In the genomic region with DNA sequence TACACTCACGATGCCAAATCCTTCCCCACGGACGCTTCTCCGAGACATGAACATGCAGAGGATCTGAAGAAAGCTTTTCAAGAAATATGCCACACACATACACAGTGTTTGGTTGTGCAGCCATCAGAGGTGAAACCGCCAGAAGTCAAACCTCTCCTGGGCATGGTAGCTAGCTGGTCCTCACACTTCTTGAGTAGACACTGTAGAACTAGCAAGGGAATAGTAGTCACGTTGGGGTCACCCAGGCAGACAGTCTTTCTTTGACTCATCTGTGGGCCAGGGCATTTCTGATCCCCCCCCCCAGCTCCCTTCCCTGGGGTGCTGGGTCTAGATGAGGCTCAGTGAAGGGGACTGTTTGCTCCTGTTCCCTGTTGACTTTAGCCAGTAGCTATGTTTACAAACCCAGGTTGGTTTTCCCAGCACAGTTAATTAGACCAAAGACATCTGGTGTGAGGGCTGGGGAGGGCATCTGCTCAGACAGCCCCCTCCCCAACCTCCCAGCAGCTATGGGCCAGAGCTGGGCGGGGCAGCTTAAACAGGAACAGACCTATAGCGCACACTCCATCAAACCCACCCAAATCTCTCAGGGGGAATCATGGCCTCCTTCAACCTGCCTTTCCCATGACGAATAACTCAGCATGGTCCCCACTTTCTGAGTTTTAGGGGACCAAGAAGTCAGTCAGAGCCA, we compare ENCODE assay signal across 8 mouse cellular contexts. TPM values are rescaled to one million over a fixed set of nuclear protein-coding genes. Genes with fewer than 3 reads are reported as not detected.
DNase-seq lines count a peak whose midpoint lies in the region; ATAC-seq and TF ChIP-seq lines count a peak whose summit lies in the region.

No protein-coding gene starts in this region.

- intact Hi-C loops in gastrocnemius, postnatal 36 days (cut with DNase I), result loop anchor here (5.0 kb wide), 2 partner anchors 39 to 86 kb away; no protein-coding TSS in a partner anchor

- H3K9me3 ChIP-seq in forebrain, embryonic 11.5 days (ENCODE audit: control insufficient read depth, low read length), result no peaks in the 10 kb centered on the region
- H3K9me3 ChIP-seq in intestine, postnatal 0 days (ENCODE audit: control insufficient read depth), result no peaks in the 10 kb centered on the region
- no peaks in the 10 kb centered on the region for H3K9me3 ChIP-seq in neural tube, embryonic 13.5 days

- no peak overlapping the region for H3K4me3 ChIP-seq in forebrain, embryonic 11.5 days (ENCODE audit: low read depth, low read length)
- H3K4me3 ChIP-seq in intestine, postnatal 0 days (ENCODE audit: low read depth, low read length), result peak overlapping the region; percentile 92; the same call in 1 of the 2 replicates
- H3K4me3 ChIP-seq in neural tube, embryonic 13.5 days, result peak overlapping the region; percentile 63; the same call in 1 of the 2 replicates

- peak overlapping the region; percentile 3; the same call in 1 of the 2 replicates for H3K4me2 ChIP-seq in forebrain, embryonic 11.5 days (ENCODE audit: low read depth, low read length, severe bottlenecking)
- peak overlapping the region; percentile 97 for H3K4me2 ChIP-seq in intestine, postnatal 0 days (replicated peaks; ENCODE audit: low read depth)
- peak overlapping the region; percentile 89 for H3K4me2 ChIP-seq in neural tube, embryonic 13.5 days

- peak; percentile 26 to 41 for DNase-seq in kidney, postnatal 4 days
- no peak for DNase-seq in kidney, postnatal 14 days
- no peak for DNase-seq in forebrain, embryonic 11.5 days (ENCODE audit: low spot score)
- DNase-seq in urinary bladder, postnatal 36 days (ENCODE audit: low spot score in 2 of 2), result no peak
- no peak for DNase-seq in yolk sac, embryonic 10.5 days (ENCODE audit: low spot score)
- no peak for DNase-seq in gastrocnemius, postnatal 36 days

- no peak for TF ChIP-seq CTCF in intestine, postnatal 0 days (IDR thresholded peaks at IDR 0.05; ENCODE audit: low read depth)

- ATAC-seq in forebrain, embryonic 11.5 days (replicated peaks; ENCODE audit: low FRiP score), result peak; percentile 8; the same call in 1 of the 2 replicates
- no peak for ATAC-seq in intestine, postnatal 0 days
- no peak for ATAC-seq in neural tube, embryonic 13.5 days (ENCODE audit: low read depth)

- H3K36me3 ChIP-seq in forebrain, embryonic 11.5 days (ENCODE audit: control insufficient read depth, insufficient read depth, low read length), result no peaks in the 10 kb centered on the region
- no peaks in the 10 kb centered on the region for H3K36me3 ChIP-seq in intestine, postnatal 0 days (ENCODE audit: control insufficient read depth, insufficient read depth)
- no peaks in the 10 kb centered on the region for H3K36me3 ChIP-seq in neural tube, embryonic 13.5 days

- no peak overlapping the region for H3K27ac ChIP-seq in forebrain, embryonic 11.5 days (ENCODE audit: low read depth, low read length)
- H3K27ac ChIP-seq in intestine, postnatal 0 days (ENCODE audit: low read depth, low read length), result peak overlapping the region; percentile 86; the same call in 1 of the 2 replicates
- peak overlapping the region; percentile 93 for H3K27ac ChIP-seq in neural tube, embryonic 13.5 days (replicated peaks)

- H3K4me1 ChIP-seq in forebrain, embryonic 11.5 days (replicated peaks; ENCODE audit: control insufficient read depth, insufficient read depth, low read length), result peaks cover 8% of the 10 kb centered on the region
- peaks cover 6% of the 10 kb centered on the region; the same call in 1 of the 2 replicates for H3K4me1 ChIP-seq in intestine, postnatal 0 days (replicated peaks; ENCODE audit: control insufficient read depth, insufficient read depth, low read length)
- peaks cover 58% of the 10 kb centered on the region for H3K4me1 ChIP-seq in neural tube, embryonic 13.5 days (replicated peaks)

- H3K27me3 ChIP-seq in forebrain, embryonic 11.5 days (ENCODE audit: control insufficient read depth, insufficient read depth, low read length), result no peaks in the 10 kb centered on the region; the same call in none of the 2 replicates
- no peaks in the 10 kb centered on the region for H3K27me3 ChIP-seq in intestine, postnatal 0 days (replicated peaks; ENCODE audit: control insufficient read depth, insufficient read depth, low read length)
- peaks cover 6% of the 10 kb centered on the region; the same call in 1 of the 2 replicates for H3K27me3 ChIP-seq in neural tube, embryonic 13.5 days

- no peak overlapping the region for H3K9ac ChIP-seq in forebrain, embryonic 11.5 days (ENCODE audit: low read length)
- no peak overlapping the region; the same call in 1 of the 2 replicates for H3K9ac ChIP-seq in intestine, postnatal 0 days (ENCODE audit: low read depth, low read length)
- peak overlapping the region; percentile 97; the same call in 1 of the 2 replicates for H3K9ac ChIP-seq in neural tube, embryonic 13.5 days

- WGBS in forebrain, embryonic 11.5 days, result 41% methylated on average over 9 of the region's 9 CpGs
- 76% methylated on average over 9 of the region's 9 CpGs for WGBS in intestine, postnatal 0 days
- WGBS in neural tube, embryonic 13.5 days, result 49% methylated on average over 9 of the region's 9 CpGs

RNA-seq across cellular contexts. Expression of a gene that starts 1.7 kb away (rescaled TPM):
- polyA plus RNA-seq in forebrain, embryonic 11.5 days (2014; fragmentation: Nextera tagmentation; extraction: Ambion mirVana), result 9.4 and 10.0 TPM in 2 replicates
- polyA plus RNA-seq in intestine, postnatal 0 days (2015; fragmentation: Nextera tagmentation; extraction: Ambion mirVana), result 15.8 and 17.5 TPM in 2 replicates
- 4.2 and 6.1 TPM in 2 replicates for polyA plus RNA-seq in neural tube, embryonic 13.5 days (2015; fragmentation: Nextera tagmentation; extraction: Ambion mirVana)
- total RNA-seq in gastrocnemius, postnatal 36 days (2021), result 10 to 100 TPM; 86.3 to 90.2 TPM

Comparison
In these comparisons a context has a peak if more than half of its experiments do, and no peak if none do; other contexts are left out.
1. DNase-seq: peak in kidney, postnatal 4 days (2 of 2); none in kidney, postnatal 14 days (single experiment), forebrain, embryonic 11.5 days (single experiment), urinary bladder, postnatal 36 days (0 of 2), yolk sac, embryonic 10.5 days (single experiment) and gastrocnemius, postnatal 36 days (0 of 2).
2. H3K4me2 ChIP-seq: peak in every context shown above with its lines; median percentile 97 in intestine, postnatal 0 days; 89 in neural tube, embryonic 13.5 days; 3 in forebrain, embryonic 11.5 days.